Mouse (Mus musculus) spleen, postnatal 4 days (tissue): ENCODE results near the gene Glyr1.
A peak's percentile ranks its signal among the peaks of the same experiment; 100 is the strongest.

Source experiments
- DNase-seq, 2 experiments: peaks; one replicate each; pipeline ENCODE4 v3.0.0; 2022; ENCODE audit warnings: low spot score in 2 of 2

Gene Glyr1

DNA sequence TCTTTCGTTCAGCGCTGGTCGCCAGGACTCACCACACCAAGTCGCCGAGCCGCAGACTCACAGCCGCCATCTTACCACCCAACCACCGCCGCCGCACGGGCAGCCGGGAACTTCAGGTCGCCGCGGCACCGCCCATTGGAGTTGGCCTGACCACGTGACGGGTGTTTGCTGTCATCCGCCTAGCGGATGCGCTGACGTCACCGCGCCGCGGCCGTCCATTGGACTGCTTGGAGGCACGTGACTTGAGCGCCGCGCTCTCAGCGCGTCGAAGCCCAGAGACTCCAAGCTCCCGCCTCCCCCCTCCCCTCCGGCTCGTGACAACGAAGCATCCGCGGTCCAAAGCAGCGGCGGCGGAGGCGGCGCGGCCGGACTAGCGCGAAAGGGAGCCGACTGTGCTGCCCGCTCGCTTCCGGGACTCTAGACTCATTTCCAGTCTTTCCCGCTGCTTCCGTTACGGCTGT lies at the start of gene Glyr1, which contains the start of gene Ubn1:
TSS of gene Glyr1 (minus strand) at position 90 of the 461 bp plus-strand sequence.
TSS of gene Ubn1 (plus strand) at position 284 of the 461 bp plus-strand sequence.
- DNase-seq = peak; percentile 99

DNA sequence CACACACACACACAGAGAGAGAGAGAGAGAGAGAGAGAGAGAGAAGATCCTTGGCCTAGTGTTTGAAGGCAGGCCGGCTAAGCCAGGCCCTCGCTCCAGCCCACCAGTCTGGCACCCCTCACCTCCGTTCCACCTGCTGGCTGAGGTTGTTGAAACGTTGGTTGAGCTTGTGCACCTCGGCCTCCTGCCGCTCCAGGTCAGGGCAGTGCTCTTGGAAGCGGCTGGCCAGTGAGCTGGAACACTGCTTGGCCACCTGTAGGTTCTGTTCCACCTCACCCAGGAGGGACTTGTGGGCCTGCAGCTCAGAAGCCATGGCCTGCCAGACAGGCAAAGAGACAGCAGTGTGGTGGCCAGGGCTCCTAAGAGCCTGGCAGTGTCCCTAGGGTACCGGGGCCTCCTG lies 46.8 kb upstream of the Glyr1 start:
- DNase-seq = no peak

DNA sequence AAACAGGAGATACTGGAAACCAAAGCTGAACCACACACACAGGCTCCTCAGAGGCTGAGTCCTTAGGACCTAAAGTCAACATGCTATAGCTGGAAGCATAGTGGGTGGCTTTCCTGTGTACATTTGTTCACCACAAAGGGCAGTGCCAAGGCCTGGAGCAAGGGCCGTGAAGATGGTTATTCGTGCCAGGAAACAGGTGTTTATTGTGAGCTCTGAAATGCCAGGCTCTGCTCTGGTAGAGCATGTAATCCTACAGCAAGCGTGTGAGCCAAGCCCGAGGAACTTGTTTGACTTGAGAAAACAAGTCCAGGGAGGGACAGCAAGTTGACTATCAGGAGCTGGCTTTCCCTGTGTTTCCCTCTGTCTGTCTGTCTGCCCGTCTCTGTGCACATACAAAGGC lies 43.6 kb upstream of the Glyr1 start:
- no peak for DNase-seq

DNA sequence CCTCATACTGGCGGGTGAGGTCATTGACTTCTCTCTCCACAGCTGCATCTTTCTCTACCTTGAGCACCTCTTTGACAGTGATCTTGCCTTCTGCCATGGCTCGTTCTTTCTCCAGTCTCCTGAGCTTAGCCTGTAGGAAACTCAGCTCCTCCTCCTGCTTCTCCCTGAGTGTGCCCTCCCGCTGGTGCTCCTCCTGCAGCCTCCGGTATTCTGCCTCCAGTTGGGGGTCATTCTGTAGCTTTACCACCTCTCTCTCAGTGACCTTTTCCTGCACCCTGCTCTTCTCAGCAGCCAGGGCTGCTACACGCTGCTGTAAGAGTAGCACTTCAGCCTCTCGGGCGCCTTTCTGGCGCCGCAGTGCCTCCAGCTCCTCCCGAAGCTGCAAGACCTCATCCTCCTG lies 39.4 kb upstream of the Glyr1 start:
- no peak for DNase-seq

DNA sequence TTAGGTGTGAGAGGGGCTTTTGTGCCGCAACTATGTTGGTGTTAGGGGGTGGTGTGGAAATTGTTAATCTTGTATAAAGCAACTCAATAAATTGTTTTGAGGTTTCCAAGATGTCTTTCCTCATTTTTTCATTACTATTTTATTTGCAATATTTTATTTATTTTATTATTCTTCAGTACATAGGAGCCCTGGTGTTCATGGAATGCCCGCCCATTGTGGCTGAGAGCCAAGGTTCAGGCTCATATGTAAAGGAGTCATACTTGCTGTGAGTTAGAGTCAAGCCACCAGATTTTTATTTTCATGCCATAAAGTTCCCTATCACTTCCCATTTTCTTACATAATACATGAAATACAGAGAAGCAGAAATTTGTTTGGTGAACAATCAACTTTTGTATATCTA lies 36.5 kb upstream of the Glyr1 start:
- no peak for DNase-seq

DNA sequence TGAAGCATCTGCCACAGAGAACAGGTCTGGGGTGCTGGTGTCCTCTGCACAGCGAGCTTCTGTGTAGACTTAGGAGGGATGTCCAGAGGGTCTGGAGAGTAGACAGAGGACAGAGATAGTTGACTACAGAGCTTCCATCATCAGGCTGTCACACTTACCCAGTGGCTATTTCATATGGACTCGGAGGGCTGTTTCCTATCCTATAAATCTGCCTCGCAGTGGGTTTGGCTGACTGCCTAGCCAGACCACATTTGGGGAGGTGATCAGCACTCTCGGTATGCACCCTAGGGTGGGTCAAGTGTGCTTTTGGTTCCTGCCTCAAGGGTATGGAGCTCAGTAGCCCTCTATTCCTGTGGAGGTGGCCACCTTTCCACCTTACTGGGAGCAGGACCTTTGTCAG lies 35.5 kb upstream of the Glyr1 start:
- DNase-seq = no peak

DNA sequence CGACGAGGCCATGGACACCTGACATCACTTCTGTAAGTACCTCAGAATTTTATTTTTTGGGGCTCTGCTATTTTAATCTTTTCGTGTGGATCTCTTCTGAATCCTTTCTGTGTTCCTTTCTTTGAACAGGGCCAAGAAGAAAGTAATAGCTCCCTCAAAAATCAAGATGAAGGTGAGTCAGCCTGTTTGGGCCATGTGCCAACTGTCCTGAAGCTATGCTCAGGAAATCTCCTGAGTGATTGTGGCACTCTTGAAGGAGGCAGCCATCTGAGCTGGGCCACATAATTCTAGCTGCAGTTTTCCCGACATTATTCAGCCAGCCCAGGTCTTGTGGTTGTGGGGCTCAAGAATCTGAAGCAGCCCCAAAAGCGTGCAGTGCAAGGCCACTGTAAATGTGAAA lies 24.7 kb upstream of the Glyr1 start:
- no peak for DNase-seq

DNA sequence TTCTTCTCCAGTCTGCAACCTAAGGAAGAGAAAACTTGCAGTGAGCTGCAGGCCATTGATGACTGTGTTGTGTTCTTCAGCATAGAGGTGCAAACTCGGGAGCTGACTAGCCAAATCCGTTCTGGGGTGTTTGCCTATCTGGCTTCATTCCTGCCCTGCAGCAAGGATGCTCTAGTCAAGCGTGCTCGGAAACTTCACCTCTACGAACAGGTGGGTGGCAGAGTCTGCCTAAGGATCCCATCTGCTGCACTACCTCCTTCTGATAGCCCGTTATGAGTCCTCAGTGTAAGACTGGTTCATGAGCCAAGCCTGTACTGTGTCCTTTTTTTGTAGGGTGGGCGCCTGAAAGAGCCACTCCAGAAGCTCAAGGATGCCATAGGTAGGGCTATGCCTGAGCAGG lies 22.3 kb upstream of the Glyr1 start:
- DNase-seq = no peak

DNA sequence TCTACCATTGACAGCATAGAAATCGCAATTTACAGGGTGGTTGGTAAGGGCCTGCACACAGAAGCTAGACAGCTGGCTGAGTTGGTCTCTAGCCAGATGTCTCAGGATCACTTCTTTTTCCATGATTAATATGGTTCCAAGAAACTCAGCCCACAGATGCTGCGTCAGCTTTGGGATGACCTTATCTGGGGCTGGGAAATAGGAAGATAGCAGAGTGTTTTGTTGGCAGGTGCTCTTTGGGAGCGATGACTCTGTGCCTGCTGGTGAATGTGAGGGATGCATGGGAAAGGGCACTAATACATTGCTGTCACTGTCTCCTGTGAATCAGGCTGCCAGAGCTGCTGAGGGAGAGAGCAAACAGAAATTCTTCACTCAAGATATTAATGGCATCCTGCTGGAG lies 20.7 kb upstream of the Glyr1 start:
- DNase-seq = no peak

DNA sequence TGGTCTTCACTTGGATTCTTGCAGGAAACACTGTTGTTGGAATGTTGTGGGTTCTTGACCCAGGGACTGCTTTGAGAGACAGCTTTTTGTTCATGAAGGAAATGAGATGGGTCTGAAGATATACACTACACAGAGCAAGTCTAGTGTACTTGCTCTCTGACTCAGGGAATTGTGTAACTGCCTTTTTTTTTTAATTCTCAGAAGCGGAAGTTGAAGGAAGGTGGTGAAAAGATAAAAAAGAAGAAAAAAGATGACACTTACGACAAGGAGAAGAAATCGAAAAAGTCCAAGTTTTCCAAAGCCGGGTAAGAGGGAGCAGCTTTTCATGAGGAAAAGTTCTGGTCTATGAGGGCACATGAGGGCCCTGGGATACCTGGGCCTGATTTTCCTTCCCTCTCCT lies 13.8 kb upstream of the Glyr1 start:
- DNase-seq = no peak

DNA sequence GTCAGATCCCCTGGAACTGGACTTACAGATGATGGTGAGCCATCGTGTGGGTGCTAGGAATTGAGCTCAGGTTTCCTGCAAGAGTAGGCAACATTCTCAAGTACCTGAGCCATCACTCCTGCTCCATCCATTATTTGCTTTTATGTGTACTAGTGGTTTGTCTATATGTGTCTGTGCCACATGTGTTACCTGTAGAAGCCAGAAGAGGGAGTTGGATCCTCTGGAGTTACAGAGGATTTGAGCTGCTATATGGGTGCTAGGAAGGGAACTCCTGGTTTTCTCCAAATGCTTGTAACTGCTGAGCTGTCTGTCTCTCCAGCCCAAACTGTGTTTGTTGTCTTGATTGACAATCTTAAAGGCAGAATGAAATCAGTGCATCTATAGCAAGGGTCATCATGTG lies 8.5 kb upstream of the Glyr1 start:
- no peak for DNase-seq

DNA sequence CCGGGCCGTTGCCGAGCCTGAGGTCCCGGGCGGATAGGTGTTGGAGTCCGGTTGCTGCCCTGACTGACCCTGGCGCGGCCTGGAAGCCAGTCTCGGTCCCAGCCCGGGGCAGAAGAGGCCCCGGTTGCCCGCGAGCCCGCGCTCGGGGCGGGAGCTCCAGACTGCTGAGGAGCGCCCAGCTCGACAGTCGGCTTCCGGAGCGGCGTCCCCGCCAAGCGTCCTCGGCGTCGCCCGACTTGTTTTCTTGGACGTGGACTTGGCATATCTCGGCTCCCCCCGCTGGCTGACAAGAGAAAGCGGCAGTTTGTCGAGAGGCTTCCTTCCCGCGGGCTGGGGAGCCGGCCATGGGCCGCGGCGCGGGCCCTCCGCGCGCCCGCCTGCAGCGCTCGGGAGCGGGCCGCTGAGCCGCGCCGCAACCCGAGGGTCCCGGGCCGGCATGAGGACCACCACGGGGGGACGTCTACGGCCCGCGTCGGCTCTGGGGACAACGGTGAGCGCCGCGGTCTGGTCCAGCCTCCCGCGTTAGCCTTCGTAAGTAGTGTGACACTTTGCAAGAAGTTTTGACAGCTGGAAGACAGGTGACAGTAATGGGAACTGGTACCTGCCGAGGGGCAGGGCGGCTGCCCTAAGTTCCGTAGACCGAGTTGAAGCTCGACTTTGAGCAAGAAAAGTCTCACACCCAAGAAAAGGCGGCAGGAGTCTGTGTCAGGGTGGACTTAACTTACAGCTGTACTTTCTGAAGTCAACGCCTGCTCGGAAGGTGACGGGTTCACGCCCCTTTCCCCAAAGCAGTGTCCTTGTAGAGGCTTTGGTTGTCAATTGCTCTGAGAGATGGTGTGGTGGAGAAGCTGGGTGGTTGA lies 818 bp upstream of the Glyr1 start:
- DNase-seq = peak; percentile 77 to 90

DNA sequence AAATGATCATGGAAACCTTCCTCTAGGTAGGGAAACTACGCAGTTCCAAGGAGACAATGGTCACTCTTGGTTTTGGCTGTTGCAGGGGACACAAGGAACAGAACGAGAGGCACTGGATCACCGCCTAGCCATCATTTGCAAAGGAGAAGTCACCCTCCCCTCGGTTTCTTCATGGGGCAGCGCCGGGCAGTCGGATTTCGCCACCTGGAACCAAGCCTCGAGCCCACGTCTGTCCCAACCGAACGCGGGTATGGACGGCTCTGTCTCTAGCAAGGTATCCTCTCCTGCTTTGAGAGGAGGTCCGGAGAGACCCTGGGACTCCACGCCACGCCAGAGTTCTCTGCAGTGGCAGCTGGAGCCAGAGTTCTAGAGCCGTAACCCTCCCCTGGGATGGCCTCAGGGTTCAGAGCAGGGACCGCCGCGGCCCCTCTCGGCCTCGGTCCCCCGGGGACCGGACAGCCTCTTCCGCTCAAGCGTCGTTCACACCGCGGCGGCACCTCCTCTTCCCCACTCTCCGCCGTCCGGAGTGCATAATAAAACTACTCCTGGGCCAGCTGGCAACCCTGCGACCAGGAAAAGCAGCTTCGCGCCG lies 385 bp downstream of the Glyr1 start:
- no peak for DNase-seq

DNA sequence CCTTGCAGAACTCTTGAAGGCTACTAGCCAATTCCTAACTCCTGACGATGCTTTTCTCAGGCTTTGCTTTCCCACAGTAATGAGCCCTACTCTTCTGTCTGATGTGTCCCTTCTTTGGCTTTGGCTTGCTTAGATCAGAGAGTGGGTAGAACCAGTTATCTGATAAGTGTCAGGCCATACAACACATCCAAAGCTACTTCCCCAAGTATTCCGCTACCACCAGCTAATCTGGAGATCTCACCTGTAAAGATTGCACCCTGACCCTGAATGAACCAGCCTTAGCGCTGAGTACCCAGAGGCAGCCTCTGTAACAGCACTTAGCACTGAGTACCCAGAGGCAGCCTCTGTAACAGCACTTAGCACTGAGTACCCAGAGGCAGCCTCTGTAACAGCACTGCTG lies 4.3 kb downstream of the Glyr1 start:
- no peak for DNase-seq

DNA sequence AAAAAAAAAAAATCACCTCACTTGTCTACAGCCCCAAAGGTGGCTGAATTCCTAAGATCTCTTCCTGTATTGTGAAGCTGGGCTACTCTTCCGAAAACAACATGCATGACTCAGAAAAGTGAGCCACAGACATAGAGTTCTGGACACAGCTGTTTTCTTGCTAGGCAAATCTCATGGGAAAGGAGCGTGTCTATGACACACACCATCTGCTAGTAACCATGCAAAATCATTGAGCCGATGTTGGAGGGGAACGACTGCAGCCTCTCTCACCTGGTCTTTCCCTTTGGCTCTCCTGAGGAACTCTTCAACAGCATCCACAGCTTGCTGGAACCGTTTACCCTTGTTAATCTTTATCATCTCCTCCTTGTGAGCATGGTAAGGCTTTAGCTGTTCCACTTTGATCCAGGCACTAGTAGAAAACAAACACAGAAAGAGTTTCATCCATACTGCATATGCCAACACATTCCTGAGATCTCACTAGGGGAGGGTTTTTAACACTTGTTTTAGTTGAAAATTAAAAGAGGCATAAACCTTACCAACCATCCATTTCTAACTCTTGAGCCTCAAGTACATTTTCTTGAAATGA lies 12.9 kb downstream of the Glyr1 start:
- DNase-seq = no peak

DNA sequence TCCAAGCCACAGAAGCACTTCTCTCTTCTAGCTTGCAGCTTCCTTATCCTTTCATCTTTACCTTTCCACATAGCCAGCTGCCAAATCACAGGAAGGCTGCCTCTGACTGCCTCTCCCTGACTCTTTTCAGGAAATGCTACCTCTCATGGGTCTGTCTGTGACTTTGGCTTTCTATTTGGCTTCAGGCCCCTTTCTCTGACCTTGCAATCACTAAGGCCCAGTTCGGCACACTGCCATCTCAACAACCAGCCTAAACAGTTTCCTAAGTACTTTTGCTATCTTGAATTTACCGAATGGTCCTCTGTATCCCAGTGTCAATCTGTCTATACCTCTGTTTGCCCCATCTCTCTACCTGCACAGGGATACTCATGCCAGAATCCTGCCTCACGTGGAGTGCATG lies 14.1 kb downstream of the Glyr1 start:
- DNase-seq = no peak

DNA sequence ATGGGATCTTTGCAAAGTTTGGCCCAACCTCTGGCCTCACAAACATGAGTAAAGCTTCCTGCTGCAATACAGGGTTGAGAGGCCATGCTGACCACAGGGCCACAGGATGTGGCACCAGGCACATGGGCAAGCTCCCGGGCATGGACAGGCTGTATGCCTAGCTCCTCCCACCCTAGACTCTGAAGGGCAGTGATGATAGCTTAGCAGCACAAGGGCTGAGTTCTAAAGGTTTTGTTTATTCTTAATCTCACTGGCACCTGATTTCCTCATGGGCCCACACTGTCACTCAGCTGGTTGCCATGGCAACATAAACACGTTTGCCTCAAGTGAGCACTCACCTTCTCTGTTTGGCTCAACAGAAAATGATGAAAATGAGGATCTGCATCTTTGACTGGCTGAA lies 19.8 kb downstream of the Glyr1 start:
- no peak for DNase-seq

DNA sequence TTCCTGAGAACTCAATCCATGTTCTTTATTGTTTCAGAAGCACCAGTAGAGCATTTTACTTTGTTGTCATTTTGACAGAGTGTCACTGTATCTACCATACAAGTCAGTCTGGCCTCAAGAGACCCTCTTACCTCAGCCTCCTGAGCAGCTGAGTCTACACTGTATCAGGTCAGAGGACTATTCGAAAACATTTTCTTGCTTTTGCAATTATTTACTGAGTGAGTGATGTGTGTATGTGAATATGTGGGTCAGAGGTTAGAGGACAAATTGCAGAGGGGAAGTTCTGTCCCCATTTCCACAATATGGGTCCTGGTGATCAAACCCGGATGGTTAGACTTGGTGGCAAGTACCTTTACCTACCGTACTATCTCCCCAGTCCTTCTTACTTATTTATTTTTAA lies 25.6 kb downstream of the Glyr1 start:
- no peak for DNase-seq

DNA sequence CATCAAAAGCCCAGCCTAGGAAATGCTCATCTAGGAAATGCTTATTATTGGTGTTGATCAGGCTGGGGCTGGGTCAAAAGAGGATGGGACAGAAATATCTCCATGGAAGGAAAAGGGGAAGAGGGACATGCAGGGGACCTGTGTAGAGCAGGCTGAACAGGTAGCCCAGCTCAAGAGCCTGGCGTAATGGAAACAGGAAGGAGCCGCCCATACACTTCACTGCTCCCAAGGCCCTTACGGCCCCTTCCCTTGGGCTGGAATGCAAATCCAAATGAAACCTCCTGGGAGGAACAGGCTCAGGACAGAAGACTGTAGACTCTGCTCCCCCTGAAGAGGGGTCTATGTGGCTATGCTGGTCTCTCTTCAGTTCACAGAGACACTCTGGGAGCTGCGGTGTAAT lies 35.1 kb downstream of the Glyr1 start:
- DNase-seq = no peak

DNA sequence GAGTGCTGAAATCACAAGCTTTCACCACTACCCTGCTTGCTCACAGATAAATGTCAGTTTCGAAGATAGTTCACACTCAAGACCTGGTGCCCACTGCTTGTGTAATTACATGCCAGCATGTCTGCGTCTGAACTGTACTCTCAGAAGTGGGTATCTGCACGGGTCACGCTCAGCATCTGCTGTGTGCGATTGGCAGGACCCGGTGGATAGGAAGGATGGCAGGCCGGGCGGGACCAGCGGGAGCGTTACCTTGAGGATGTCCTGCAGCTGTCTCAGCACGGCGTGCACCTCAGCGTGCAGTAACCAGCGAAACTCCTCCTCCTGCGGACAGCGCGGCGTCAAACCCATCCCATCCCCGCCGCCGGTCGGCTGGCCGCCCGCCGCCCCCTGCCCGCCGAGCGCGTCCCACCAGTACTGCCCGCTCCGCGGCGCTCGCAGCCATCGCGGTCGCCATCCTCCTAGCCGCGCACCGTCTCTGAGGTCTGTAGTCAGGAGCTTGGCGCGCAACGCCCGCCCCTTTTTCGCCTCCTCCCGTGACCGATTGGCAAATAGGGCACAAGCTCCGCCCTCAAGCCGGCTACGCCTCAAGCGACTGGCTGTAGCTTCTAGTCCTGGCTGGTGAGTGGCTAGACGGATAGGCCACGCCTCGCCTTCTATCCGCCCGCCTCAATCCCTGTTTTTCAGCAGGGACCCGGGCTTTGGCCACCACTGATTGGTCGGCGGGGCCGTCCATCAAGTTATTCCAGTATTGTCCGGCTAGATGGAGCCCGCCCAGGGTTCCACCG lies 36.4 kb downstream of the Glyr1 start, which contains the start of gene Rogdi:
TSS of gene Rogdi (minus strand) at position 500 of the 785 bp plus-strand sequence.
- DNase-seq = peak; percentile 95 to 96

DNA sequence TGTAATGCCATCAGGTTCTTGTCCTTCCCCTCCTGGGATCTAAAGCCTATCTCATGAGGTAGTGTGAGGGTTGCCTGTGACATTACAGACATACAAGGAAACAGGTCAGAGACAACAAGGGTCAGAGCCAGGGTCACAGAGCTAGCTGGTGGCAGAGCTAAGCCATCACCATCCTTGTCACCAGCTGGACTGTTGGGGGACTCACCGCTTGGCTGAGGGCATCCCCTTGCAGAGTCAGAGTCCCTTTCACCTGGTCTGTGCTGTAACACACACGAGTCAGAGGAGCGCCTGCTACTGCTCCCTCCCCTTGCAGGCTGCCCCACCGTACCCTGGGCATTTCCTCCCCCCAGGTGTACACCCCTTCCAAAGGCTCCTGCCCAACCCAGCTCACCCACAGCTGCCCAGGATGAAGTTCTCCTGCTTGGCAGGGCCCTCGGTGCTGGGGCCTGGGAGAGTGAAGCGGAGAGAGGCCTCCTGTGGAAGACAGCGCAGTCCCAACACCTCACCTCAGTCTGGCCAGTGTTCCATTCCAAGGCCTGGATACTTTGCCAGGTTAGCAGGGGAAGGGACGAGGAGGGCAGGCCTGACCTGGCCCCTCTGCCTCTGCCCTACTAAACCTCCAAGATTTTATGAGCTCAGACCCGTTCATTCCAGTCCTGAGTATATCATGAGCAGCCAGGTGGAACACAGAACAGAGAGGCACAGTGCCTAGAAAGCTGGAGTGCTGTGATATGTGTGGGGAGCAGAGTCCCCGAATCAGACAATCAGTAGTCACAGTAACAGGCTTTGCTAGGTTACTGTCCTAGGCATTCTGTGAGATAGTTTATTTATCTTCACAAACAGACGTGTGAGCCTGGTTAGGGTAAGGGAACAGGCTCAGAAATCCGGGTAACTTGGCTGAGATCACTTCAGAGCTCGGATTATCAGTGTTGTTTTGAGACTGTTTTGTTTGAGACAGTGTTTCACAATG lies 37.3 kb downstream of the Glyr1 start:
- DNase-seq = peak; percentile 20 to 63
